Mouse (Mus musculus): ENCODE measurements around the gene Usp29. TPM values are rescaled to one million over a fixed set of nuclear protein-coding genes. Genes with fewer than 3 reads are reported as not detected.
"Not testable (repeated sequence)": the region's sequence is repeated elsewhere in the genome, so short reads cannot be mapped to it uniquely, and the experiment has no call there.

Usp29 gene
- total and polyA plus RNA-seq, 2 experiments = 0.09 TPM; not detected in 1

DNA sequence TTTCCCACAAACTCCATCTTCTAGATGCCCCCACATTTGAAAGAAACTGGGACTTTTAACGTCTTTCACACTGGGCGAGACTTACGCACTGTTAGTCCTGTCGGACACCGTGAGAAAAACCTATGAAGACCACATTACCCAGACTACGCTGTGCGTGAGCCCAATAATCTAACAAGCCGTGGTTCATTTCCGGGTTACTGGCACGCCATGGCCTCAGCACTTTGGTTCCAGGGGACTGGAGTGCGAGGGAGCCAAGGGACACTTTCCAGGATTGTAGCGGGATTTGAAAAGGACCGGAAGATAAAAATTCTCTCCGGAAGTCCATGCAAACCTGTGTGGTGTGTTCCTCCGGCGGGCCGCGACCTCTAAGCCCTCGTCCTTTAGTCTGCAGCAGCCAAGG is 246.5 kb downstream of the Usp29 start:
- no peaks in the 10 kb centered on the region for H3K4me1 ChIP-seq (ENCODE audit: control insufficient read depth, insufficient read depth, low read length)
- H3K79me2 ChIP-seq (ENCODE audit: control insufficient read depth, insufficient read depth, low read length) = no peaks in the 10 kb centered on the region
- no peak for TF ChIP-seq CTCF (IDR thresholded peaks at IDR 0.05; ENCODE audit: low read depth, low read length)
- no peak for TF ChIP-seq POLR2A (IDR thresholded peaks at IDR 0.05; ENCODE audit: extremely low read depth, insufficient read depth, low read length)
- H3K27ac ChIP-seq (replicated peaks; ENCODE audit: insufficient read depth, low read depth, low read length) = no peak overlapping the region
- no peaks in the 10 kb centered on the region for H3K36me3 ChIP-seq (ENCODE audit: control insufficient read depth, insufficient read depth, low read length)
- 92% methylated on average over 19 of the region's 19 CpGs for WGBS
- DNase-seq (ENCODE audit: extremely low read depth, low read depth, low spot score) = no peak
- no peaks in the 10 kb centered on the region for H3K27me3 ChIP-seq (ENCODE audit: control insufficient read depth, insufficient read depth, low read length)
- no peak overlapping the region for H3K4me3 ChIP-seq (ENCODE audit: insufficient read depth, low read depth, low read length)
- no peak overlapping the region for H3K9ac ChIP-seq (ENCODE audit: low read depth, low read length)

DNA sequence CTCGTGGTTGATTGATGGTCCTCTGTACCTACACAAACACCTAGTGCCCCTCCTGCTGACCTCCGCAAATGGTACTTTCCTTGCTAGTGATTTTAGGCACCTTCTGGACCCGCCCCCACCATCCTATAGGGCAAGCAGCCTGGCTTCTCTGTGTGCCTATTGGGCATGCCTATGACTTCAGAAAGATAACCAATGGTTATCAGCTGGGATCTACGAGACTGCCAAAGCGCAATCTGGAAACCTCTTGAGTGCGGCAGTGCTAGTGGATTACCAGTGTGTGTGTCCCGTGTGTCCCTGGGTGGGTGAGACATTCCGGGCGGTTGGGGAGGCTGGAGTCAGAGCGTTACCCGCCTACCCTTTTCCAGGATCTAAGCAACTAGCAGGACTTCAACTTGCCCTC is 264.9 kb downstream of the Usp29 start, which contains the start of gene Aurkc:
Gene Aurkc, plus strand, starts transcription at position 50 of the 400 bp plus-strand sequence.
- H3K27me3 ChIP-seq (ENCODE audit: control insufficient read depth, insufficient read depth, low read length); H3K4me3 ChIP-seq (ENCODE audit: insufficient read depth, low read depth, low read length); H3K27ac ChIP-seq (replicated peaks; ENCODE audit: insufficient read depth, low read depth, low read length); DNase-seq (ENCODE audit: extremely low read depth, low read depth, low spot score); H3K9ac ChIP-seq (ENCODE audit: low read depth, low read length); H3K36me3 ChIP-seq (ENCODE audit: control insufficient read depth, insufficient read depth, low read length); H3K4me1 ChIP-seq (ENCODE audit: control insufficient read depth, insufficient read depth, low read length); H3K79me2 ChIP-seq (ENCODE audit: control insufficient read depth, insufficient read depth, low read length): not testable (repeated sequence)
- WGBS = 66% methylated on average over 11 of the region's 11 CpGs

DNA sequence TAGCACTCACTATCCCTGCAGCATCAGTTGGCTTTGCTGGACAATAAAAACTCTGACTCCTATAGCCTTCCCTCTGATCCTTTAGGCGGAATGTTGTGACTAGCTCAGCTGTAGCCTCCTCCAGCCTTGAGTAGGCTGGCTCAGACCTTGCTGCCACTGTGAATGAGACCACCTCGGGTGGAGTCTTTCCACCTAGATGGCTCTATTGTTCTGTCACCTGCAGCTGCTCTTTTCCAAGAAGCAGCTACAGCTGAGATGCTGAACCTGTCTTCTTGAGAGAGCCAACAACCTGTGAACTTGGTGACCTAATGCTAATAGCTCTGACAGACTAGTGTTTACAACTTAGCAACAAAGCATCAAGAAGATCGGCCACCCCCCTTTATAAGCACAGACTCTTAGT is 268.5 kb downstream of the Usp29 start:
- H3K9ac ChIP-seq (ENCODE audit: low read depth, low read length); H3K27me3 ChIP-seq (ENCODE audit: control insufficient read depth, insufficient read depth, low read length); H3K36me3 ChIP-seq (ENCODE audit: control insufficient read depth, insufficient read depth, low read length); H3K27ac ChIP-seq (replicated peaks; ENCODE audit: insufficient read depth, low read depth, low read length); H3K4me3 ChIP-seq (ENCODE audit: insufficient read depth, low read depth, low read length); H3K4me1 ChIP-seq (ENCODE audit: control insufficient read depth, insufficient read depth, low read length); H3K79me2 ChIP-seq (ENCODE audit: control insufficient read depth, insufficient read depth, low read length); DNase-seq (ENCODE audit: extremely low read depth, low read depth, low spot score): not testable (repeated sequence)
- 59% methylated on average over 3 of the region's 3 CpGs for WGBS

DNA sequence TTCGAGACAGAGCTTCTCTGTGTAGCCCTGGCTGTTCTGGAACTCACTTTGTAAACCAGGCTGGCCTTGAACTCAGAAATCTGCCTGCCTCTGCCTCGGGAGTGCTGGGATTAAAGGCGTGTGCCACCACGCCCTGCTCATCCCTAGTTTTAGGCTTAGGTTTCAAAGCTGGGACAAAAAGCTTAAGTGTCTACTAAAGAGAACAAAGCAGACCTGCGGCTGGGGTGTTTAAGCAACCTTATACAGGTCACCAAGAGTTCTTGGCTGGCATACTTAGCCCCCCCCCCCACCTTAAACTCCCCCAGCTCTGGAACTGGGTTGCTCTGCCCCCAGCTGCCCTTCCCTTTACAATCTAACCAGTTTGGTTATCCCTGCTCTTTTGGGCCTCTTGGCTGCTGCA is 275.1 kb downstream of the Usp29 start:
- DNase-seq (ENCODE audit: extremely low read depth, low read depth, low spot score); H3K27me3 ChIP-seq (ENCODE audit: control insufficient read depth, insufficient read depth, low read length); H3K4me3 ChIP-seq (ENCODE audit: insufficient read depth, low read depth, low read length); H3K9ac ChIP-seq (ENCODE audit: low read depth, low read length); H3K4me1 ChIP-seq (ENCODE audit: control insufficient read depth, insufficient read depth, low read length); H3K27ac ChIP-seq (replicated peaks; ENCODE audit: insufficient read depth, low read depth, low read length); H3K79me2 ChIP-seq (ENCODE audit: control insufficient read depth, insufficient read depth, low read length); H3K36me3 ChIP-seq (ENCODE audit: control insufficient read depth, insufficient read depth, low read length): not testable (repeated sequence)
- WGBS = 66% methylated on average over 5 of the region's 5 CpGs

Other genes starting within 250 kb of the Usp29 start
- not detected in 2 replicates for gene Olfr5, start 243.6 kb upstream of the Usp29 start, total RNA-seq (2014; rRNA removed)
- gene Olfr5, start 243.6 kb upstream of the Usp29 start, polyA plus RNA-seq (2012; rRNA removed) = not detected in 2 replicates
- not detected in 2 replicates for gene Olfr1347, start 230.8 kb upstream of the Usp29 start, total RNA-seq (2014; rRNA removed)
- not detected in 2 replicates for gene Olfr1347, start 230.8 kb upstream of the Usp29 start, polyA plus RNA-seq (2012; rRNA removed)
- not detected in 2 replicates for gene Olfr1348, start 221.8 kb upstream of the Usp29 start, total RNA-seq (2014; rRNA removed)
- not detected in 2 replicates for gene Olfr1348, start 221.8 kb upstream of the Usp29 start, polyA plus RNA-seq (2012; rRNA removed)
- not detected in 2 replicates for gene Olfr1349, start 207.6 kb upstream of the Usp29 start, total RNA-seq (2014; rRNA removed)
- gene Olfr1349, start 207.6 kb upstream of the Usp29 start, polyA plus RNA-seq (2012; rRNA removed) = not detected in 2 replicates
- gene Olfr1350, start 165.7 kb upstream of the Usp29 start, total RNA-seq (2014; rRNA removed) = not detected in 2 replicates
- not detected in 2 replicates for gene Olfr1350, start 165.7 kb upstream of the Usp29 start, polyA plus RNA-seq (2012; rRNA removed)
- gene Zim1, start 34.1 kb upstream of the Usp29 start, total RNA-seq (2014; rRNA removed) = under 0.01 and 0.07 TPM in 2 replicates
- 0.01 TPM in 1 of 2 replicates, not detected in the other for gene Zim1, start 34.1 kb upstream of the Usp29 start, polyA plus RNA-seq (2012; rRNA removed)
- 3.8 and 4.2 TPM in 2 replicates for gene Peg3, start 147 bp upstream of the Usp29 start, total RNA-seq (2014; rRNA removed)
- 1.00 and 1.7 TPM in 2 replicates for gene Peg3, start 147 bp upstream of the Usp29 start, polyA plus RNA-seq (2012; rRNA removed)